Mouse (Mus musculus) adrenal gland (tissue): ENCODE measurements around the gene Pkp3.

Experiments
- intact Hi-C: fragments of 180-260 bp; cut with DNase I; formaldehyde crosslinking; loops from one replicate; pipeline ENCODE4 v1.15.1; 2025

Pkp3 gene

DNA sequence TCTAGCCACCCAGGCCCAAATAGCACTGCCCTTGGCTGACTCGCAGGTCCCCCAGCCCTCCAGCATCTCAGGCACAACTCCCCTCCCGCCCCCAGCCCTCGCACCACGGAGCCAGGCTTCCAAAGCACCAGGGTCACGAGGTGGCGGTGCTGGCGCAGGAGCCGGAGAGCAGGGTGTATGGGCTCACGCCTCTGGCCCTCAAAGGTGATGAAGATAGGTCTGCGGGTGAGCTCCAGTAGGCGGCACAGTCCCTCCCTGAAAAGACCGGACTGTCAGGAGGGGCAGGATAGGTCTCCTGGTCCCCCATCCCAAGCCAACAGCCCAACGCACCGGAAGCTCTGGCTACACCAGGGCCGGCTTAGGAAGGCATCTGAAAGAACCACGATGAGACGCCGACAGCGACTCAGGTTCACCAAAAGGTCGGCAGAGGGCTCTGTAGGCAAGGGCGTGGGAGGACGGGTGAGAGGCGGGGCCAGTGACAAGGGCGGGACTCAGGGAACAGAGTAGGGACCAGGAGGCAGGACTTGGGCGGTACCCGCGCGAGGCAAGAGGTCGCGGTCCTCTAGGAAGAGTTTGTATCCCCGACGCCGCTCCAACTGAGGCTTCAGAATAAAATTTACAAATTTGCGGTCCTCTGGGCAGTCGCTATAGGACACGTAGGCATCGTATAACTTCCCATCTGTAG lies 14.2 kb downstream of the Pkp3 start:
- intact Hi-C loops, result loop anchor here (10.0 kb wide), 1 partner anchor 273 kb away; no protein-coding TSS in a partner anchor

DNA sequence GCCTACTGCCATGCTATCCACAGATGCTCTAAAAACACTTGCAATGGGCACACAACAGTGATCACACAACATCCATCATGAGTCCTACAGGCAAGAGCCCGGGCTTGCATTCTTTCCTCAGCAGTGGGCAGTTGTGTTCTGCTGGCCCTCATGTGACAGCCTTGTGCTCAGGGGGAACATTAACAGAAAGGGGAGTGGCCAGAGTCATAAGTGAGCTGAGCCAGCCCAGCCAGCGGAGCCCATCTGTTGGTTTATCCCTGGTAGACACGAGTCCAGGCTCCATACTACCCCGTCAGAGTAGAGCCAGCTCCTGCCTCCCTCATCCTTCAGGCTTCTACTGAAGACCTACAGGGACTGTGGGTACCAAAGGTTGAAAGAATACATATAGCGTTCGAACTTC lies 15.9 kb downstream of the Pkp3 start:
- intact Hi-C loops, result loop anchor here (10.0 kb wide), 1 partner anchor 271 kb away; no protein-coding TSS in a partner anchor

GRCm38 (mm10) chr7:141094487-141095205 lies 16.6 kb downstream of the Pkp3 start:
- intact Hi-C loops, result loop anchor here (10.0 kb wide), 1 partner anchor 270 kb away; no protein-coding TSS in a partner anchor

- intact Hi-C loops, result loop anchor here (10.0 kb wide), 1 partner anchor 269 kb away; no protein-coding TSS in a partner anchor
These were observed 18.0 kb downstream of the Pkp3 start for GRCm38 (mm10) chr7:141096021-141096420.

DNA sequence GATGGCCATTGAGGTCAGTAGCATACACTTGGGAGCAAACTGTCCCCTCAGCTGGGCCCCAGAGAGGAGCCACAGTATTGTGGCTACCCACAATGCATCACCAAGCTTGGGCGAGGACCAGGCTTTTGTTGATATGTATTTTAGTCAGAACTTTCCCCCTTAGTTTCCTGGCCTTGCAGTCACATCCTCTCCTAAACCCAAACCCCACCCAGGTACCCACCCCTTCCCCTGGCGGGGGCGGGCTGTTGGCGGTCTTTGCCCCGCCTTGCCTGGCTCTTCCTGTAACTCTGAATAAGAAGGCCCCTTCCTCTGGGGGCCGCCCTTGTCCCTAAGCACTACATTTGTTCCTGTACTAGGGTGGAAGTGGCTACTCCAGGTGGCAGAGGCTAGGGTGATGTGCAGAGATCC lies 18.6 kb downstream of the Pkp3 start:
- intact Hi-C loops, result loop anchor here (10.0 kb wide), 1 partner anchor 268 kb away; no protein-coding TSS in a partner anchor

GRCm38 (mm10) chr7:141097177-141097576 lies 19.2 kb downstream of the Pkp3 start:
- intact Hi-C loops, result loop anchor here (10.0 kb wide), 1 partner anchor 268 kb away; no protein-coding TSS in a partner anchor

DNA sequence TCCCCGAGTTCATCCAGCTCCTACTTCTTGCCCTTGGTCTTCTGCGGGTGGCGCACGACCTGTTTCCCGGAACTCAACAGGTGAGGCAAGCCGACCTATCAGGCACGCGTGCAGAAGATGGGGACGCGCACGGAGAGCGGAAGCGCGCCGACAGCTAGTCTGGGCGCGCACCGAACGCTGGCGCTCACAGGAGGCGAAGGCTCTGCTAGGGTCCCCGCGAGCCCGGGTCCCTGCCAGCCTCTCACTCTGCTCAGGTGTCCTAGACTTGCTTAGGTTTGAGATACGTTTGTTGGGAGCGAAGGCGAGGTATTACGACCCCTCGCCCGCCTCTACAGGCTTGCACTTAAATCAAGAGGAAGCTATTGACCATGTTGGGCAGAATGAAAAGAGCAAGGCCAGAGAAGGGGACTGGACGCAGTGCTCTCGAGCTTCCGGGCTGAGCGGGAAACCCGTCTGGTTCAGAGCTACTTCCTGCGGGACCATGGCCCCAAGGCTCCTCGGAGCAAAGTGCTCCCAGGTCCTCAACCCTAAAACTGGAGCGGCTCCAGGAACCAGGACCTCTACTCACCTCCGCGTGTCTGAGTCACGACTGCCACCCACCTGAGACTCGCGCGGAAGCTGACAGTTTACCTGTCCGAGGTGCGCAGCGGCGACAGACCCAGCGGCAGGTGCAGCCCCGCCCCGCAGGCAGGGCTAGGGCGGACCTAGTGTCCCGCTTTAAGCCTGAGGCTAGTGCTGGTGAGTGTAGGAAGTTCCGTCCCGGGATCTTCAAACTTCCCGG lies 22.1 kb downstream of the Pkp3 start, which contains the start of gene Sigirr:
Gene Sigirr, minus strand, starts transcription at position 662 of the 781 bp plus-strand sequence.
- intact Hi-C loops, result loop anchor here (10.0 kb wide), 1 partner anchor 265 kb away; no protein-coding TSS in a partner anchor

- intact Hi-C loops, result no loop called here
These were observed 25.1 kb downstream of the Pkp3 start for GRCm38 (mm10) chr7:141103161-141103560.

GRCm38 (mm10) chr7:141115874-141116273 lies 37.9 kb downstream of the Pkp3 start:
- intact Hi-C loops, result no loop called here

DNA sequence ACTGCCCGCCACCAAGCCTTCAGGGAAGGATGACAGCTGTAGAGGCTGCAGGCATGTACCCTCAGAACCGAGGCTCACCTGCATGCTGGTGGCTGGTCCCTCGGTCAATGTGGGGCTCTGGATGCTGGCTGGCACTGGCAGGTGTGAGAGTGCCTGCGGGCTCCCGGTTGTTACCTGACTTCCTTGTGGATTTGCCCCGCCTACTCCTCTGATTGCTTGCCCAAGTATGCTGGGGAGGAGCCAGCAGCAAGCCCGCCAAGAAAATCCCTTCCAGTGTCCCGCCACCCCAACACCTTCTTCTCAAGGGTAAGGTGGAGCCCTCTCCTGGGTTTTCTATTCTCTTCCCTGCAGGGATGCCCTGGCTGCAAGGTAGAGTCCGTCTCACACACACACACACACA lies 39.6 kb downstream of the Pkp3 start, which contains the start of gene Ano9:
Gene Ano9, minus strand, starts transcription at position 171 of the 400 bp plus-strand sequence.
- intact Hi-C loops, result no loop called here

DNA sequence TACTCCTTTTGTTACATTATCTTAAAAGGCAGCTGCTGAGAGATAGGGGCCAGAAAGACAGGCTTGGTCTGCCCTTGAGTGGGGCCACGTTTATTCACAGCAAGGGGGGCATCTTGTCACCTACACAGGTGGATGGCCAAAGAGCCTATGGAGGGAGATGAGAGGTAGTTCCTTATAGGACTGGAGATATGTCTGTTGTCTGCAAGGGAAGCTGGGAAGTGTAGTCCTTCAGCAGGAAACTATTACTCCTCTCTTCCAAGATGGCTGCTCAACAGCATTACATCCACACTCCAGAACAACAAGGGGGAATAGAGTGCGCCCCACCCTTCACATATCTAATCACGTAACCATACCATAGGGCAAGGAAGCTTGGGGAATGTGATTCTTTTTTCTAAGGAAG lies 41.5 kb downstream of the Pkp3 start:
- intact Hi-C loops, result no loop called here

GRCm38 (mm10) chr7:141120605-141121004 lies 42.6 kb downstream of the Pkp3 start:
- intact Hi-C loops, result no loop called here

DNA sequence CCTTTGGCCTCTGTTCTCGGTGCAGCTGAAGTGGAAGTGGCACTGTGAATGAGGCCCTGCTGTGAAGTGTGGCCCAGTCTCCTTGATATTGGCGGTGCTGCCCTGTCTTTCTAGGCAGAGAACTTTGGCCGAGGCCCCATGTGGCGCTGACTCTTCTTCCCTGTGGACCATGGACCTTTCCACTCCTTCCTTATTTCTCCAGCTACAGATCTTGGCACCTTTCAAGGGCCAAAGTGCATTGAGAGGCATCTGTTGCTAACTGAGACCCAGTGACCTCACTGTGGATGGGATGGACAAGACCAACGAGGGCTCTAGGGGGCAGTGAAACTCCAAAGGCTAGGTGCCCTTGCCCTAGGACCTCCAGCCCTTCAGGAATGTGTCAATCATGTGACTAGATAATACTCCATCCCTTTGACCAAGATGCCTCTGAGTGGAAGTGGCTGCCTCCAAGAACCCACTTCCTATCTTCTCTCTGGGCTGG lies 43.1 kb downstream of the Pkp3 start:
- intact Hi-C loops, result no loop called here

DNA sequence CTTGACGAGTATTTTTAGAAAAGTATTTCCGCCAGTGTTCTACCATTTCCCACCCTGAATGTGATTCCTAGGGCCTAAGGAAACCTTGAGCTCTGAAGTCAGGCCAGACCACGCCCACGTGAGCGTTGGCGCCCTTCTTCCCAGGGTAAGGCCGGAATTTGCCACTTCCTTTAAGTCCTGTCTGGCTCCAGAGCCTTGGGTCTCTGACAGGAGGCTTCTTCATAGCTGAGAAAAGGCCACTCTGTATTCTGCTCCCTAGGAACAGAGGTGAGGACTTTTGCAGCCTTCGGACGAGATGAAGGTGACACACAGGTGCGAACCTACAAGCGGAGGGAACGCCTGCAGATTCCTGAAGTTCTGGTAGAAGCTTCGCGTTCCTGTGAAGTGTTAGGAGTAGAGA lies 44.2 kb downstream of the Pkp3 start, which contains the start of gene Ptdss2:
Gene Ptdss2, plus strand, starts transcription at position 138 of the 400 bp plus-strand sequence.
- intact Hi-C loops, result no loop called here

DNA sequence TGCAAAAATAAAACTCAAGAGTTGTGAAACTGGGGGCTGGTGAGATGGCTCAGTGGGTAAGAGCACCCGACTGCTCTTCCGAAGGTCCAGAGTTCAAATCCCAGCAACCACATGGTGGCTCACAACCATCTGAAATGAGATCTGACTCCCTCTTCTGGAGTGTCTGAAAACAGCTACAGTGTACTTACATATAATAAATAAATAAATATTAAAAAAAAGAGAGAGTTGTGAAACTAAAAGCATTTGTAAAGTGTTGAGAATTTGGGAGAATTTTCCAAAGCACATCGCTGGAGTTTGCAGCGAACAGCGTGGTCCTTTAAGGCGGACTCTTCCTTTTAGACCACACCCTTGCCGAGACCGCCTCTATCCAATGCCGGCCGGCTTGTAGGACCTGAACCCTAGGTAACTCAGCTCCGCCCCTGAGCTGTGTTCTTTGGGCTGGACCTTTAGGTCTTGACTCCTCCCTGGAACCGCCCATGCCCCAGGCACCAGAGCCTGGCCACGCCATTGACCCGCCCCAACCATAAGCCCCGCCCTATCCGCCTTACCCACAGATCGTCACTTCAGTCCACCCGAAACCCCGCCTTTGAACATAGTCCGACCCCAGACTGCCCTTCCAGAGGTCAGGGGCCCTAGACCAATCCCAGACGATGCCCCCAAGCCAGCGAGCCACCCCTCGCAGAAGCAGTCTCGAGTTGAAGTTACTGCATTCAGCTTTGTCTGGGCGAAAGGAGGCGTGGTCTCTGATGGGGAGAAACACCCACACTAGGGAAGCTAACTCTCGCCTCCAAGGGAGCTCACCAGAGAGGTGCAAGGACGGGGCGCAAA lies 44.9 kb downstream of the Pkp3 start:
- intact Hi-C loops, result no loop called here

DNA sequence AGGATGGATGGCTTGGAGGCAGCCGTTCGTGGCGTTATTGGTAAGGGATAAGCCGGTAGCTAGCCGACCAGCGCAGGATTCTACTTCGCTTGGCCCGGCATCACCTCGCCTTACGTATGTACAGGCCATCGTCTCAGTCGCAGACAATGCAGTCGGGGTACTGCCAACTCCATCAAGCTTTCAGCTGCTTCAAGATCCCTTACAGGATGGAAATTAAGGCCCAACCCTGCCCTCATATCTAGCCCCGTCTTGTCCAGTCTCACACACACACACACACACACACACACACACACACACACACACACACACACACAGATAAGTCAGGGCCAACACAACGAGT lies 45.5 kb downstream of the Pkp3 start:
- intact Hi-C loops, result no loop called here

DNA sequence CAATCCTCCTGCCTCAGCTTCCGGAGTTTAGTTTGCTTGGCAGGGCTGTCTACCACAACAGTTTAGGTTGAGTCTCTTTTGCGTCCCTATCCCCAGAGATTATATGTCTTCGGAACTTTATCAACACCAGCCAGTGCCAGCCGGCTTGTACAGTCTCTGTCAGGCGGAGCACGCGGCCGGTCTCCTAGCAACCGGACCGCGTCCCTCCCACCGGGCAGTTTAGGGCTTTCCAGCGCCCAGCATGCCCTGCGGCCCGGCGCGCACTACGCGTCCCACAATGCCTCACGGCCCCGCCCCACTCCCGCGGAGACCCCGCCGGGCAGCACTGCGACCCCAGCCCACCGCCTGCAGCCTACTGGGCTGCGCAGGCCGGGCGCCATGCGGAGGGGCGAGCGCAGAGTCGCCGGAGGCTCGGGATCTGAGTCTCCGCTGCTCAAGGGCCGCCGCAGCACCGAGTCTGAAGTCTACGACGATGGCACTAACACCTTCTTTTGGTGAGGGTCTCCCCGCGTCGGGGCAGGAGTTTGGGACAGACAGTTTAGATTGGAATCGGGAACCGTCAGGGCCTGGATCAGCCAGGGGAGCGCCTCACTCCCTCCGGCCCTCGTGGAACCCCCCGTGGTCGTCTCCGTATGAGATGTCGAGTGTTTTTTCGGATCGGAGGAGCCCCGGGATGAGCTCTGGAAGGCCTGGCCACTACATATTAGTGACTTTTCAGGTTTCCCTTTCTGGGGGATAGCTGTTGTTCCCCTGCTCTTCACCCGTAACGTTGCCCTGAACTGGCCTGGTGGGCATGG lies 53.2 kb downstream of the Pkp3 start:
- intact Hi-C loops, result loop anchor here (5.0 kb wide), 1 partner anchor 36 kb away; no protein-coding TSS in a partner anchor

DNA sequence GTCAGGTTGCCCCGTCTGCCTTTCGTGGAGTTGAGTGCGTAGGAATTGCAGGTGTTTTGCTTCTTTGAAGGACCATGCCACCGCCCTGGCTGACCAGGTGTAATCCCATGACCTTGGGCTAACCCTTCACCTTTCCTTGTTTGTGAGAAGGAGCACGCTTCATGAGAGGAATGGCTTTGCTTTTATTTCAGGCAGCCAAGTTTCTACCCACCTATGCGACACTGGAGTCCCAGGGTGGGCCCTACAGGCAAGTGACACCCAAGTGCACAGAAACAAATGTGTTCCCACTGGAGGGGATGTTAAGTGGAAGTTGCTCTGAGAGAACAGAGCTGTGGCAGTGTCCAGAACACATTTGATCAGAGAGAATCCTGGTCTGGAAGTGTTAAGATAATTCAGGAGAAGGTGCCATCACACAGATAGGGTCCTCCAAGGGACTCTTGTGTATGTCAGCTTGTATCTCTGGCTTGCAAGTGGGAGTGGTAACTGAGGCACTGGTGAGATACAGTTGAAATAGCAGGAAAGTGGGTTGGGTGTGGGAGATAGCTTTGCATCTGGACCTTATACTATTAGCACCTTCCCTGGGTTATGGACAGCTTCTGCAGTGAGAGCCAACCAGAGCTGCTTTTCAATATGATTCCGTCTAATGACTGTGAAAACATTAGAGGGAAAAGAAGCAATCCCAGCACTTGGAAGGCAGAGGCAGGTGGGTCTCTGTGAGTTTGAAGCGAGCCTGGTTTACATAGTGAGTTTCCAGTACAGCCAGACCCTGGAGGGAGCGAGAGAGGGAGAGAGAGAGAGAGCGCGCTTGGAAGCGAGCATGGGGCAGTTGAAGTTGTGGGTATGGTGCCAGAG lies 54.1 kb downstream of the Pkp3 start:
- intact Hi-C loops, result loop anchor here (5.0 kb wide), 1 partner anchor 35 kb away; no protein-coding TSS in a partner anchor
